Mouse (Mus musculus) stomach, postnatal 0 days (tissue): ENCODE measurements around the gene Paqr6.

ENCODE experiments used
- CTCF ChIP-seq: IDR thresholded peaks from 2 replicates; pipeline ENCODE4 v1.5.1; 2016; ENCODE audit warnings: antibody characterized with exemption, low read depth, mild to moderate bottlenecking, moderate library complexity
- EP300 ChIP-seq: optimal IDR thresholded peaks from 2 replicates; pipeline ENCODE3; 2016; ENCODE audit warnings: antibody characterized with exemption

DNA sequence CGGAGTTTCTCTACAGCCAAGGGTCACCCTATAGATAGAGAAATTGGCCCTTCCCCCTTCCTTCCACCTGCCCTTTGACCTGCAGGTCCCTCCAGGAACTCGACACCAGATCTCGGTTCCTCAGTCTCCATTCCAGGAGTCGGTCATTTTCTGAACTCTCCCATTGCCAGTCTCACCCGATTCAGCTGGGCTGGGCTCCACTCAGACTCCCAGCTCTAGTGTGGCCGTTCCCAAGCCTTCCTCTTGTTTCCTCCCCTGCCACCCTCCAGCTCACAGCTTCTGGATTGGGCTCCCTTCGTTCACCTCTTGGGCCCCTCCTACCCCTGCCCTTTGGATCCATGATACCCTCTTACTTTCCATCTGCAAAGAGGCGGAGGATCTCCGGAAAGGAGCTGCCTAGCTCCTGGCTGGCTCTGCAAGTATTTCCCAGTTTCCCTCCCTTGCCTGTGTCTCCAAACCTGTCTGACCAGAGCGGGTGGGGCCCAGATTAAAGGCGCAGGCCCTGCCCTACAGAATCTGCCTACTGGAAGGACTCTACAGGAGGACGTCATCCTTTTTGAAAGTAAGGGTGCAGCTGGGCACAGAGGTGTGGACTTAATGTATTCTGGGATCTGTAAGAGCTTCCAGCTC is 30.2 kb upstream of the Paqr6 start:
- TF ChIP-seq EP300 (peak; percentile 77), CTCF (no peak)
